Mouse (Mus musculus) hindbrain, embryonic 14.5 days (tissue): ENCODE measurements around the gene Cd53. TPM values are rescaled to one million over a fixed set of nuclear protein-coding genes. Genes with fewer than 3 reads are reported as not detected.

Experiments
- ATAC-seq: fragments of 200-750 bp; cut with Nextera tagmentation; 2 replicates; pipeline ENCODE4 v1.8.0; 2017; ENCODE audit warnings: moderate number of reproducible peaks, mild to moderate bottlenecking, moderate TSS enrichment, moderate library complexity; ENCODE audit not compliant: low FRiP score
- DNase-seq: peaks from one replicate; pipeline ENCODE4 v3.0.0-alpha.2; 2015; ENCODE audit warnings: low spot score
- H3K27ac ChIP-seq: fragments of 300-500 bp; sonication (generic); 2 replicates; pipeline ENCODE4 v1.5.1; 2014; ENCODE audit warnings: mild to moderate bottlenecking, moderate library complexity
- H3K27me3 ChIP-seq: fragments of 300-500 bp; sonication (generic); 2 replicates; pipeline ENCODE4 v1.6.1; 2014; ENCODE audit warnings: mild to moderate bottlenecking, low read length, mixed read lengths; ENCODE audit not compliant: control insufficient read depth, insufficient read depth
- H3K36me3 ChIP-seq: fragments of 300-500 bp; sonication (generic); replicated peaks from 2 replicates; pipeline ENCODE4 v1.6.1; 2014; ENCODE audit not compliant: control insufficient read depth, insufficient read depth
- H3K4me1 ChIP-seq: fragments of 300-500 bp; sonication (generic); replicated peaks from 2 replicates; pipeline ENCODE4 v1.6.1; 2014; ENCODE audit warnings: antibody characterized with exemption, low read length, mixed read lengths; ENCODE audit not compliant: control insufficient read depth, insufficient read depth
- H3K4me2 ChIP-seq: fragments of 300-500 bp; sonication (generic); replicated peaks from 2 replicates; pipeline ENCODE4 v1.6.1; 2014; ENCODE audit warnings: mild to moderate bottlenecking, moderate library complexity
- H3K4me3 ChIP-seq: fragments of 300-500 bp; sonication (generic); replicated peaks from 2 replicates; pipeline ENCODE4 v1.5.1; 2014; ENCODE audit warnings: mild to moderate bottlenecking, low read length
- H3K9ac ChIP-seq: fragments of 300-500 bp; sonication (generic); 2 replicates; pipeline ENCODE4 v1.6.1; 2014
- H3K9me3 ChIP-seq: fragments of 300-500 bp; sonication (generic); 2 replicates; pipeline ENCODE4 v1.6.1; 2016; ENCODE audit warnings: low read length; ENCODE audit not compliant: control insufficient read depth
- WGBS: fragments of 180-500 bp; shearing (Covaris S2); extraction: QIAGEN DNeasy Blood & Tissue Kit; methylation state at CpG from one replicate; pipeline ENCODE4 v1.1.7; 2014; 5-methylcytosine and 5-hydroxymethylcytosine counted together
- polyA plus RNA-seq: library from polyadenylated mRNA; unstranded; fragments of >200 nt; fragmentation: Nextera tagmentation; extraction: Ambion mirVana; gene quantifications from 2 replicates; pipeline ENCODE4 v1.2.1, GENCODE M21; 2014

The Cd53 gene
- polyA plus RNA-seq, 1 experiment from 2014 or later: 4.8 TPM

GRCm38 (mm10) chr3:106771834-106772233 lies 18.1 kb downstream of the Cd53 start:
- Histone ChIP-seq H3K9ac (no peak overlapping the region), H3K4me2 (no peak overlapping the region), H3K4me1 (no peaks in the 10 kb centered on the region), H3K27ac (no peak overlapping the region), H3K36me3 (no peaks in the 10 kb centered on the region), H3K9me3 (no peaks in the 10 kb centered on the region), H3K27me3 (no peaks in the 10 kb centered on the region), H3K4me3 (no peak overlapping the region)
- WGBS: 86% methylated on average over 1 of the region's 1 CpGs
- no peak for DNase-seq
- no peak for ATAC-seq

DNA sequence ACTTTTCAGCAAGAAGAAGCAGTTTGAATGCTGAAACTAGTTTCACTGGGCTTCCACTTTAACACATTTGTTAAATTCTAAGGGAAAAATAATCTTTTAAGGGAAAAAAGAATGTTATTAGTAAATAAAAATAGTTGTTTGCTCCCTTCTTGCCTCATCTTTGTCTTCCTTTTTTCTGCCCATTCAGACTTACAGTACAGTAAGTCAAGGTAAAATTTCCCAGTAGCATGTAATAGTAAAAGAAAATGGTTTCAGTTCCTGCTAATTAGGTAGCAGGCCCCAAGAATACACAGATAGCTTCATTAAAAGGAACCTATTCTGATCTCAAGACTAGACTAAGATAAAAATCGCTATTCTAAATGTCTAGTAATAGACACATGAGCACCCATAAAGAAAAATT lies 34.1 kb downstream of the Cd53 start:
- H3K4me3 ChIP-seq: no peak overlapping the region
- WGBS: 73% methylated on average over 1 of the region's 1 CpGs
- DNase-seq: no peak
- H3K4me1 ChIP-seq: no peaks in the 10 kb centered on the region
- H3K9ac ChIP-seq: no peak overlapping the region
- H3K4me2 ChIP-seq: no peak overlapping the region
- no peak overlapping the region for H3K27ac ChIP-seq
- no peak for ATAC-seq
- no peaks in the 10 kb centered on the region for H3K36me3 ChIP-seq
- no peaks in the 10 kb centered on the region for H3K27me3 ChIP-seq
- H3K9me3 ChIP-seq: no peaks in the 10 kb centered on the region

GRCm38 (mm10) chr3:106722028-106722945 lies 67.7 kb downstream of the Cd53 start:
- Histone ChIP-seq H3K36me3 (no peaks in the 10 kb centered on the region), H3K4me1 (0 out of 2 replicates have a peak, but pooled peaks cover 3% of the 10 kb centered on the region), H3K9me3 (peaks cover 20% of the 10 kb centered on the region), H3K9ac (peak overlapping the region; percentile 72), H3K4me2 (peak overlapping the region; percentile 59), H3K27me3 (0 out of 2 replicates have a peak, but pooled peaks cover 6% of the 10 kb centered on the region), H3K4me3 (peak overlapping the region; percentile 63), H3K27ac (peak overlapping the region; percentile 94)
- DNase-seq (peak; percentile 80), ATAC-seq (peak; percentile 92)
- 2% methylated on average over 33 of the region's 33 CpGs for WGBS

- Histone ChIP-seq H3K9me3 (peaks cover 18% of the 10 kb centered on the region; the same call in 1 of the 2 replicates), H3K4me1 (0 out of 2 replicates have a peak, but pooled peaks cover 3% of the 10 kb centered on the region), H3K4me2 (peak overlapping the region; percentile 59), H3K9ac (peak overlapping the region; percentile 72), H3K36me3 (no peaks in the 10 kb centered on the region), H3K27ac (peak overlapping the region; percentile 94), H3K27me3 (0 out of 2 replicates have a peak, but pooled peaks cover 6% of the 10 kb centered on the region), H3K4me3 (peak overlapping the region; percentile 63)
- DNase-seq (peak; percentile 96), ATAC-seq (peak; percentile 99)
- 2% methylated on average over 31 of the region's 31 CpGs for WGBS
Measured at GRCm38 (mm10) chr3:106721397-106722027, 68.4 kb downstream of the Cd53 start.

Other genes starting within 250 kb of the Cd53 start
- 72.5 and 74.7 TPM in 2 replicates for gene Dram2, start 242.4 kb downstream of the Cd53 start, polyA plus RNA-seq
- 45.4 and 57.6 TPM in 2 replicates for gene Cept1, start 242.3 kb downstream of the Cd53 start, polyA plus RNA-seq
- 18.8 and 19.4 TPM in 2 replicates for gene Lrif1, start 105.2 kb downstream of the Cd53 start, polyA plus RNA-seq
- gene Olfr266, start 36.1 kb upstream of the Cd53 start, polyA plus RNA-seq: not detected in 2 replicates
- 10.9 and 14.8 TPM in 2 replicates for gene Kcna3, start 246.0 kb upstream of the Cd53 start, polyA plus RNA-seq